Comparison of ENCODE assay signal across 8 mouse cellular contexts in the genomic region with DNA sequence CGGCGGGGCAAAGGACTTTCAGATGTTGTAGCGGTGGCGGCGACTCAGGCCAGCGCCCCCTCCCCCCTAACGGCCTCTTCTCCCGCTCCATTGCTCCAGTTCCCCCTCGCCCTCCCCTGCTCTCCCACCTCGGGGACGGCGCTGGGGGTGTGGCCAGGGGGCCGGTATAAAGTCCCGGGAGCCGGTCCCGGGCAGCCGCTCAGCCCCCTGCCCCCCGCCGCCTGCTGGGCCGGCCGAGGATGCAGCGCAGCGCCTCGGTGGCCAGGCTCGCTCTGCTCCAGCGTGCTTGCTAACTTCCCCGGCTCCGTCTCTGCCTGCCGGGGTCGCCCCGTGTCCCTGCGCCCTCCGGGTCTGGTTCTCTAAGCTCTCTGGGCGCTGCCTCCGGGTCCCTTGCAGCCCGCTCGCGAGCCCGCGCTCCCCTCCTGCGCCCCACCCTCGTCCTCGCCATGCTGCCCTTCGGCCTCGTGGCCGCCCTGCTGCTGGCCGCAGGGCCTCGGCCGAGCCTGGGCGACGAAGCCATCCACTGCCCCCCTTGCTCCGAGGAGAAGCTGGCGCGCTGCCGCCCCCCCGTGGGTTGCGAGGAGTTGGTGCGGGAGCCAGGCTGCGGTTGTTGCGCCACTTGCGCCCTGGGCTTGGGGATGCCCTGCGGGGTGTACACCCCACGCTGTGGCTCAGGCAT. TPM values are rescaled to one million over a fixed set of nuclear protein-coding genes. Genes with fewer than 3 reads are reported as not detected.
DNase-seq lines count a peak whose midpoint lies in the region; ATAC-seq lines count a peak whose summit lies in the region.

A gene (plus strand): TSS at position 194 of the 679 bp plus-strand sequence.

- DNase-seq in 416B (ENCODE audit: low read depth): peak; percentile 69
- peak; percentile 35 for DNase-seq in T-cell, adult 2 months (ENCODE audit: low spot score)
- peak; percentile 81 for DNase-seq in kidney, adult 9 months
- no peak for DNase-seq in liver, embryonic 13.5 days
- peak; percentile 52 for DNase-seq in naive thymus-derived CD4-positive, alpha-beta T cell, adult 2 months (ENCODE audit: low read depth)
- DNase-seq in testis, postnatal 10 days (ENCODE audit: low spot score): peak; percentile 88

- H3K27ac ChIP-seq in heart, embryonic 11.5 days (ENCODE audit: low read depth, low read length): peak within 1 kb of the TSS; percentile 86
- peak within 1 kb of the TSS; percentile 78 for H3K27ac ChIP-seq in liver, embryonic 13.5 days

- H3K9me3 ChIP-seq in heart, embryonic 11.5 days (replicated peaks; ENCODE audit: control insufficient read depth, low read length): no peaks in the 10 kb centered on the region
- no peaks in the 10 kb centered on the region for H3K9me3 ChIP-seq in liver, embryonic 13.5 days (replicated peaks)

- WGBS in heart, embryonic 11.5 days (ENCODE audit: insufficient replicate concordance): under 1% methylated on average over 55 of the region's 63 CpGs
- WGBS in liver, embryonic 13.5 days (ENCODE audit: insufficient replicate concordance): under 1% methylated on average over 61 of the region's 63 CpGs

- peak within 1 kb of the TSS; percentile 60 for H3K4me3 ChIP-seq in heart, embryonic 11.5 days (ENCODE audit: low read depth, low read length)
- H3K4me3 ChIP-seq in liver, embryonic 13.5 days (replicated peaks): peak within 1 kb of the TSS; percentile 65

- peaks cover 17% of the 10 kb centered on the region for H3K4me1 ChIP-seq in heart, embryonic 11.5 days (ENCODE audit: control insufficient read depth, insufficient read depth, low read length)
- H3K4me1 ChIP-seq in liver, embryonic 13.5 days (replicated peaks): peaks cover 59% of the 10 kb centered on the region

- H3K36me3 ChIP-seq in heart, embryonic 11.5 days (ENCODE audit: control insufficient read depth, insufficient read depth, low read length): no peaks in the 10 kb centered on the region
- no peaks in the 10 kb centered on the region; the same call in 1 of the 2 replicates for H3K36me3 ChIP-seq in liver, embryonic 13.5 days

- H3K4me2 ChIP-seq in heart, embryonic 11.5 days: peak within 1 kb of the TSS; percentile 89
- H3K4me2 ChIP-seq in liver, embryonic 13.5 days: peak within 1 kb of the TSS; percentile 63

- no peaks in the 10 kb centered on the region for H3K27me3 ChIP-seq in heart, embryonic 11.5 days (ENCODE audit: control insufficient read depth, insufficient read depth, low read length)
- H3K27me3 ChIP-seq in liver, embryonic 13.5 days: peaks cover 60% of the 10 kb centered on the region

- peak within 1 kb of the TSS; percentile 77 for H3K9ac ChIP-seq in heart, embryonic 11.5 days (ENCODE audit: low read depth, low read length)
- H3K9ac ChIP-seq in liver, embryonic 13.5 days: peak within 1 kb of the TSS; percentile 73

- ATAC-seq in erythroblast, adult 5-6 weeks (replicated peaks; ENCODE audit: low FRiP score, poor library complexity, severe bottlenecking): no peak
- ATAC-seq in heart, embryonic 11.5 days (replicated peaks; ENCODE audit: insufficient number of reproducible peaks, low FRiP score, low TSS enrichment): peak; percentile 78
- peak; percentile 24; the same call in 1 of the 2 replicates for ATAC-seq in liver, embryonic 13.5 days (ENCODE audit: low read depth)

RNA-seq across cellular contexts. Expression of the gene that starts here (rescaled TPM):
- 10.8 and 29.7 TPM in 2 replicates for total RNA-seq in erythroblast, adult 5-6 weeks (2015; ENCODE audit: low replicate concordance)
- total RNA-seq in erythroblast, adult 5-6 weeks (2017; ENCODE audit: low replicate concordance): 26.1 and 41.5 TPM in 2 replicates
- 284 and 289 TPM in 2 replicates for polyA plus RNA-seq in heart, embryonic 11.5 days (2014; fragmentation: Nextera tagmentation; extraction: Ambion mirVana)
- 168 and 194 TPM in 2 replicates for polyA plus RNA-seq in liver, embryonic 13.5 days (2015; fragmentation: Nextera tagmentation; extraction: Ambion mirVana)
